Mouse (Mus musculus): ENCODE measurements around the gene Atg4b.

The Atg4b gene

GRCm38 (mm10) chr1:93751290-93751689 lies at the start of gene Atg4b:
TSS of gene Atg4b (plus strand) at chr1:93751500.
- no peak for DNase-seq

DNA sequence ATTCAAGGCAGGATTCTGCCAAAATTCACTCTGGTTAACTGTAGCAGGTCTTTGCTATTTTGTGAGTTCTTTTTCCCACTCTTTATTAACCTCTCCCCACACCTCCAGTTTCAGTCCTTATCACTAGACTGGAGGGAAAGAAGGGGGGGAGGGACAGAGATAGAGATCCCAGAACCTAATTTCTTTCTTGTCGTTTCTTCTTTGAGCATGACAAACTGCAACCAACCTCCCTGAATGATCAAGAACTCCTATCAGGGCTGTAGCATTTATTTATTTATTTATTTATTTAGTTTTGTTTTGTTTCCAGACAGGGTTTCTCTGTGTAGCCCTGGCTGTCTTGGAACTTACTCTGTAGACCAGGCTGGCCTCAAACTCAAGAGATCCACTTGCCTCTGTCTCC lies 49.2 kb upstream of the Atg4b start:
- DNase-seq: no peak

- DNase-seq: no peak
Observed at GRCm38 (mm10) chr1:93703472-93704048, 47.7 kb upstream of the Atg4b start.

GRCm38 (mm10) chr1:93704341-93704740 lies 47.0 kb upstream of the Atg4b start:
- no peak for DNase-seq

DNA sequence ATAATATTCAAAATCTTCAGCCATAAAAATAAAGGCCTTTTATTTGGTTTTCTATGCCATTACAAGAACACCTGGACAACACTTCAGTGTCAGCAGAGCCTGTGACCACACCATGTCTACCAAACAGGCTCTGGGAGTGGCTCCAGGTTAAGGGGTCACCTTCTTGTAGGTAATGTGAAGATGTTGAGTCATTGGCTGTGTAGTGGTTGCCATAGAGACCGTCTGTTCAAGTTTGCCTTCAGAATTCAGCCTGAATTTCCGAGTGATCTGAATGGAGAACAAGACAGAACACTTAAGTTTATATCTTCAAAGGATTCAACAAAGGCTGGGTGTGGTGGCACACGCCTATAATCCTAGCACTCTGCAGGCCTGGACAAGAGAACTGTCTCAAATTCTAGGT lies 45.9 kb upstream of the Atg4b start:
- no peak for DNase-seq

DNA sequence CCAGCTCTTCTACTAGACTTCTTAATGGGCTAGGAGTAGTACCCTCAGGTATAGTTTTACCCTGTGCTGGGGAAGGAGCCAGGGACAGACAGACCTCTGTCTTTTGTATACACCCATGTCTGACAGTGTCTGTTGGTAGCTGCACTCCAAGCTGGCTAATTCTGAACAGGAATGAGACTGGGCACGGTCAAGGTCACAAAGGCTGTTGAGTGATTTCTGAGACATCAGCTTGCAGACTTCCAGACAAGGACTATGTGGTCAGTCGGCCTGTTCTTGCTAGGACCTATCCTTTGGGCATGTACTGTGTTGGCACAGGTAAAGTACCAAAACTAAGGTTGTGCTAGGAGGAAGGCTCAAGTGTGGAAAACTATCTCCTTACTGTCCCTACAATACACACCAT lies 35.1 kb upstream of the Atg4b start:
- no peak for DNase-seq

DNA sequence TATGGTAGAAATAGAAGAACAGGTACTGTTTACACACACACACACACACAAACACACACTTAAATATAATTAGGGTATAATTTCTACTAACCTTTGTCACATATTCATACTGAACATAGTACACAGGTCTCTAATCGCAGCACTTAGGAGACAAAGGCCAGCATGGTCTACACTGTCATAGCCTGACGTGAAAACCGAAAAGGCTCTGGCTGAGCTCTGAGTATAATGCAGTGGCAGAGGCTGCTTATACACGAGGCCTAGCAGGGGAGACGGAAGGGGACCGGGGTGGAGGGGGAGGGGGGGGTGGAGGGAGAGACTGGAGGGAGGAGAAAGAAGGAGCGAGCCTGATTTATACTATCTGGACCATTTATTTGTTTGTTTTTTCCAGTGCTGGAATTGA lies 29.7 kb upstream of the Atg4b start:
- no peak for DNase-seq

DNA sequence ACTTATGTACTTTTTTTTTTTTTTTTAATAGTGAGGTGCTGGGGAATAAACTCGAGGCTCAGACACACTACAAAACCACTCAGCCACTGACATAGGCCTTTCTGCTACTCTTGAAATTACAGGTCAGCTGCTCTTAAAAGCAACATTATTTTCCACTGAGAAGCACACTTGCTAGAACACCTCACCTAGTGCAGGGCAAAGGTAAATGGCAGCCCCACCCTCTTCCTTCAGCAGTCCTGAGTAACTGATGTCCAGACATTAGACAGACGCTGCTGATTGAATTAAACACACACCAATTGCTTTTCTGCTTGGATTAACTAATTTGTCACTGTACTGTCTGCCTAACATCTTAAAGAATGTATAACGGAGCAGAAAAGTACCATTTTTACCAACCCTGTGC lies 26.7 kb upstream of the Atg4b start:
- DNase-seq: no peak

- DNase-seq: no peak
Observed at GRCm38 (mm10) chr1:93725665-93726064, 25.6 kb upstream of the Atg4b start.

DNA sequence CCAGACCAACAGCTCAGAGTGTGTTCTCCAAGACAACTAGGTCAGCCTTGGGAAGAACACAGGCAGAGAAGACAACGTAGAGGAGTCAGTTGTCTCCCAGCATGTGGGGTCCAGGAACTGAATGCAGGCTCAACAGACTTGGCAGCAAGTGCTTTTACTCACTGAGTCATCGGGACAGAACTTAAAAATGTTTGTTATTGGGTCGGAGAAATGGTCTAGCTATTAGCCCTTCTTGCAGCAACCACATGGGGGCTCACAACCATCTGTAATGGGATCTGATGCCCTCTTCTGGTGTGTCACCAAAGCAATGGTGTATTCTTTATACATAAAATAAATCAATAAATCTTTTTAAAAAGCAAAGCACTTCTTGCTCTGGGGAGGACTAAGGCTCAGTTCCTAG lies 25.2 kb upstream of the Atg4b start:
- no peak for DNase-seq

- DNase-seq: peak; percentile 65 to 66
Observed at GRCm38 (mm10) chr1:93726974-93727373, 24.3 kb upstream of the Atg4b start.

- DNase-seq: no peak
Observed at GRCm38 (mm10) chr1:93731103-93731502, 20.2 kb upstream of the Atg4b start.

DNA sequence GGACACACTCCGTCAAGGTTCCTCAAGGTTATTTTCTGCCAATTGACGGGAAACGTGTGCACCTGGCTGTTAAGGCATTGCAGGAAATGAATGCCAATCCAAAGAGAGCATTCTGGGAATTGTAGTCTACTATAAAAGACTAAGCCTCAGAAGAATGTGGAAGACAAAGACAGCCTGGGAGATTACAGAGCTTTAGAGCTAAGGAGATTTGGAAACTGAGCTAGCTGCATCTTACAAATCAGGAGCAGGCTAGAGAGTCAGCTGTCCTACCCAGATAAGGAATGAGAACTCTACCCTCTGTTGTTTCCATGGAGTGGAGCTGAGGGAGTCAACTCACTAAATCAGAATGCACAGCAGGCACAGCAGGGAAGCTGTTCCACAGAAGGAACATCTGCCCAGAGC lies 19.4 kb upstream of the Atg4b start:
- DNase-seq: no peak

- no peak for DNase-seq
Observed at GRCm38 (mm10) chr1:93735859-93736258, 15.4 kb upstream of the Atg4b start.

GRCm38 (mm10) chr1:93737711-93738110 lies 13.6 kb upstream of the Atg4b start:
- DNase-seq: no peak

GRCm38 (mm10) chr1:93740671-93741070 lies 10.6 kb upstream of the Atg4b start:
- DNase-seq: no peak

DNA sequence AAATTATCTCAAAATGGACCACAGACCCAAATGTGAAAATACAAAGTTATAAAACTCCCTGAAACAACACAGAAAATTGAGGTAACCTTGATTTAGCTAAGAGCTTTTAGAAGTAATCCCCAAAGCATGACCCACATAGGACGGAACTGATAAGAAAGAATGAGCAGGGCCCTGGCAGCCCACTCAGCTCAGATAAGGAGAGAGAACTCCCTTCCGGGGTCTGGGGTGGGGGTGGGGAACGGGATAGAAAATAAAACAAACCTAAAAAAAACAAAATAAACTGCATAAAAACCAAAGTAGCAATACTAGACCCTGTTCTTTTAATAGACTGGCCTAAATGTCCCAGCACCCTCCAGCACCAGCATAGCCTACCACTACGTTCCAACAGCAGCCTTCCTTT lies 9.3 kb upstream of the Atg4b start:
- DNase-seq: no peak

- peak; percentile 31 to 33 for DNase-seq
Observed at GRCm38 (mm10) chr1:93742910-93743309, 8.4 kb upstream of the Atg4b start.

GRCm38 (mm10) chr1:93746179-93746578 lies 5.1 kb upstream of the Atg4b start:
- no peak for DNase-seq

DNA sequence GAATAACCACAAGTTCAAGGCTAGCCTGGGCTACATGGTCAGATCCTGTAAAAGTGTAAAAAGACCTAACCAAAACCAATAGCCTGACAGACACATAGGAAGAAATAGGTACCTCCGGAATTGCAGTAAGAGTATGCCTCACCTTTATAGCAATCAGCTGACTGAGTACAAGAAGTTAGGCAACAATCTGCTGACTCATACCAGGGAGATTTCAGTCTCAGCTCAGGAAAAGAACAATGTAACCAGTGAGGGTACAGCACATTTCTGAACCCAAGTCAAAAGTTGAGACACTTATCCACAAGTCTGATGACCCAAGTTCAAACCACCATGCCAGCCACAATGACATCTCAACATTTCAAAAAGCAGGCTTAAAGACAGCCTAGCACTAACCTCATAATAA lies 2.8 kb upstream of the Atg4b start:
- DNase-seq: no peak

DNA sequence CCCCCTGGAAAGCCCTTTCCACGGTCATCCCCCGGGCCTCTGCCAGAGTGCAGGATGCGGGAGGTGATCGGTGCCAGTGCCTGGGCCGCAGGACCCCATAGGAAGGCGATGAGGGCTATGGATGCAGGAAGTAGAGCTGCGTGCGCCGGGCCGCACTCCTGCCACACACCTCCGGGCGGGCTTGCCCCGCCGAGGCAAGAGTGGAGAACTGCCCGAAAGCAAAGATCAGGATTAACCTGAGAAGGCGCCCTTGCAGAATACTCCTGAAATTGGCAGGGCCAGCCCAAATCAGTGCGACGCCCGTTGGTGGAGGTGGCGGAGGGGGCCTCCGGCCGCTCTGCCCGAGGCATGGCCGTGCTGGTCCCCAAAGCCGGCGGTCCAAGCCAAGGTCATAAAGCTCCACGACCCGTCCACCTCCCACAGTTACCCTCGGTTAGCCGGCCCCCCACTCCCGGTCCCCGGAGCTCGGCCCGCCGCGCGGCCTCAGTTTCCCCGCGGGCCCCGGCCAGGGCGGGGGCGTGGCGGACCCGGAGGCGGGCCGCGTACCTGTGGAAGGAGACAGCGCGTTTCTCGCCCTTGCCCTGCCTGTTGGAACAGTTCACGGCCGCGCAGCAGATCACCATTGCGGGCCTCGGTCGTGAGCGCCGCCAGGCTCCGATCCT lies 2.7 kb downstream of the Atg4b start:
- peak in 1 of 2 experiments; percentile 41 for DNase-seq

DNA sequence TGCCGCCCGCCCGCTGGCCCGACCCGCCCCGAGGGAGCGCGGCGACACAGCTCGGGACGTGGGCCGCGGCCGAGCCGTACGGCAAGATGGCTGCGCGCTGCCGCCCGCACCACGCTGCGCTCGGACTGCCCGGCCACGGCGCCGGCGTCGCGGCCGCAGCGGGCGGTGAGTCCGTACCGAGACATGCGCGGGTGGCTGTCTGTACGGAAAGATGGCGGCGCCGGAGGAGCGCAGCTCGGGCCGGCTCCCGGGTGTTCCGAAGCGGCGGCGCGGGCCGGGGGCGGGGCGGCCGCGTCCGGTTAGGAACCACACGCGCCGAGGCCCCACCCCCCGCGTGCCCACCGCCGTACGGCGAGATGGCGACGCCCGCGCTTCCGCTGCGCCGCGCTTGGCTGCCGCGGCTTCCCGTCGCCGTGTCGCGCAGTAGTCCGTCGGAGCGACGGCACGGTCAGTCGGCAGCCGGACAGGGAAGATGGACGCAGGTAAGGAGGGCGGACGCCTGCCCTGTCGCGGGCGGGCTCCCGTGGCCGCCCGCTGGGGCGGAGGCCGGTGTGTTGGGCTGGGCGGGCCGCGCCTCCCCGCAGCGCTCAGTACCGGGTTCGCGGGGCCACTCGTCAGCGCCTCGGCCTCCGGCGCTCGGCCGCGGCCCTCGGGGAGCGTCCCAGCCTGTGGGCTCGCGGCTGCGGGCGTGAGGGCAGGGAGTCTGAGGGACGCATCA lies 3.4 kb downstream of the Atg4b start, which contains the start of gene Thap4:
Thap4 (minus strand) TSS at position 292 of the 718 bp plus-strand sequence.
- peak; percentile 89 to 92 for DNase-seq

DNA sequence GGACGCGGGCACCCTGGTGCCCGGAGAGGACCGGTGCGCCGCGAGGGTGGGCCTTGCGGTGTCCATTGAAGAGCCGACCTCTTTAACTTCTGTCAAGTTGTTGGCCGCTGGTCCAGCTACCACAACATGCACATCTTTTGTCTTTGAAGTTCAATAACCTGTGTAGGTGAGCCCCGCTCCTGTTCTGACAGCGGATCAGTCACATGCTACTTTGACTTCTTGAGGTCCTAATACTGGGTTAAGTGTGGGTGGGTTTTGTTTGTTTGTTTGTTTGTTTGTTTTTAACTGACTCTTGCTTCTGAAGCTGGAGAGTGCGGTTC lies 4.0 kb downstream of the Atg4b start:
- no peak for DNase-seq

DNA sequence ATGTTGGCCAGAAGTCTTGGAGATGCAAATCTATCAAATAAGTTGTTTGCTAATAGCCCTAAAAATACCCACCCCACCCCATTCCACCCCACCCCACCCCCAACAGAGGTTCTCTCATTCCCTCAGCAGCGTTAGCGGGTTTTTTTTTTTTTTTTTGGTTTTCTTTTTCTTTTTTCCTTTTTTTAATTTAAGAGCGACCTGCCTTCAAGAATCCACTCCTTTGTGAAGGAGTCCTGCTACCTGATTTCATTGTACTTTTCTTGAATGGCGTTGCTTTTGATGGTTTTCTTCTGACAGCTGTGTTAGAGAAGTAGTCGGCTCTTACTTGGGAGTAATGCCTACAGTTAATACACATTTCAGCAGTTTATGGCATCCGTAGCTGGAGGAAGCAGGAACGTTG lies 4.3 kb downstream of the Atg4b start:
- DNase-seq: no peak

GRCm38 (mm10) chr1:93756154-93756553 lies 4.9 kb downstream of the Atg4b start:
- no peak for DNase-seq

All from B cell, adult 2 months (primary cell).